ENCODE assay signal across 13 mouse cellular contexts in genomic region chr10:21824418-21825025, GRCm38 (mm10). TPM values are rescaled to one million over a fixed set of nuclear protein-coding genes. Genes with fewer than 3 reads are reported as not detected.
DNase-seq lines count a peak whose midpoint lies in the region; ATAC-seq lines count a peak whose summit lies in the region.
"Had no signal": no experiment of that assay in that cellular context is flagged by ENCODE, and none has a peak within 500 bp of the region (broad histone marks: within the 10 kb centered on the region; RNA-seq: fewer than 3 reads in every experiment).

No protein-coding gene starts in this region.

- 0 out of 2 replicates have a peak overlapping the region, but pooled peaks have one; percentile 20 for H3K27ac ChIP-seq in neural tube, embryonic 11.5 days (ENCODE audit: low read depth, low read length)
- peak overlapping the region; percentile 30; the same call in 1 of the 2 replicates for H3K27ac ChIP-seq in hindbrain, embryonic 10.5 days
- H3K27ac ChIP-seq: heart, embryonic 15.5 days; layer of hippocampus, adult 2 months had no signal

- no peak overlapping the region for H3K4me3 ChIP-seq in neural tube, embryonic 11.5 days (ENCODE audit: low read depth, low read length)
- H3K4me3 ChIP-seq in hindbrain, embryonic 10.5 days: no peak overlapping the region
- H3K4me3 ChIP-seq: heart, embryonic 15.5 days; layer of hippocampus, adult 2 months had no signal

- H3K4me2 ChIP-seq in neural tube, embryonic 11.5 days (ENCODE audit: low read depth): no peak overlapping the region
- H3K4me2 ChIP-seq: heart, embryonic 15.5 days had no signal

- no peak for ATAC-seq in neural tube, embryonic 11.5 days (ENCODE audit: insufficient read depth, low FRiP score, low TSS enrichment)
- ATAC-seq: liver, postnatal 0 days had no signal

- no peaks in the 10 kb centered on the region for H3K36me3 ChIP-seq in neural tube, embryonic 11.5 days (ENCODE audit: control insufficient read depth, insufficient read depth, low read length)
- no peaks in the 10 kb centered on the region for H3K36me3 ChIP-seq in hindbrain, embryonic 10.5 days
- H3K36me3 ChIP-seq: heart, embryonic 15.5 days had no signal

- 43% methylated on average over 12 of the region's 12 CpGs for WGBS in neural tube, embryonic 11.5 days
- WGBS in hindbrain, embryonic 10.5 days: 62% methylated on average over 12 of the region's 12 CpGs

- no peaks in the 10 kb centered on the region for H3K27me3 ChIP-seq in neural tube, embryonic 11.5 days (ENCODE audit: control insufficient read depth, insufficient read depth, low read length)
- H3K27me3 ChIP-seq in hindbrain, embryonic 10.5 days (ENCODE audit: insufficient read depth, poor library complexity, severe bottlenecking): no peaks in the 10 kb centered on the region
- H3K27me3 ChIP-seq: CH12.LX; heart, embryonic 15.5 days had no signal

- no peak overlapping the region for H3K9ac ChIP-seq in neural tube, embryonic 11.5 days (ENCODE audit: low read length)
- H3K9ac ChIP-seq: heart, embryonic 15.5 days; liver, postnatal 0 days had no signal

- H3K9me3 ChIP-seq in neural tube, embryonic 11.5 days (ENCODE audit: control insufficient read depth, low read length): no peaks in the 10 kb centered on the region
- no peaks in the 10 kb centered on the region for H3K9me3 ChIP-seq in hindbrain, embryonic 10.5 days
- H3K9me3 ChIP-seq: heart, embryonic 15.5 days had no signal

- H3K4me1 ChIP-seq in neural tube, embryonic 11.5 days (ENCODE audit: control insufficient read depth, insufficient read depth, low read length): no peaks in the 10 kb centered on the region
- peaks cover 34% of the 10 kb centered on the region for H3K4me1 ChIP-seq in hindbrain, embryonic 10.5 days (replicated peaks)
- H3K4me1 ChIP-seq: heart, embryonic 15.5 days had no signal

- peak; percentile 50 for DNase-seq in neural tube, embryonic 11.5 days (ENCODE audit: low spot score)
- no peak for DNase-seq in neural tube, embryonic 10.5 days (ENCODE audit: extremely low spot score, low spot score)
- no peak for DNase-seq in hindbrain, embryonic 10.5 days (ENCODE audit: low spot score)
- DNase-seq in mesoderm, embryonic 11.5 days (ENCODE audit: low read depth, low spot score): peak; percentile 41
- peak; percentile 37 for DNase-seq in retina, postnatal 1 day
- DNase-seq in left cerebral cortex, adult 8-10 months (ENCODE audit: low spot score in 2 of 2): no peak
- DNase-seq in lung, postnatal 14 days: no peak
- DNase-seq: cerebellum, postnatal 10 days; kidney, adult 18-20 months; liver, postnatal 0 days had no signal

RNA-seq across cellular contexts. Expression of gene Sgk1, which starts 57.5 kb away (rescaled TPM):
- polyA plus RNA-seq in neural tube, embryonic 11.5 days (2014; fragmentation: Nextera tagmentation; extraction: Ambion mirVana): 22.1 TPM in 2 replicates
- polyA plus RNA-seq in hindbrain, embryonic 10.5 days (2016; fragmentation: Nextera tagmentation; extraction: Ambion mirVana): 15.0 and 18.1 TPM in 2 replicates
- 100 to 1,000 TPM; 107 to 165 (median 138) TPM for total RNA-seq in left cerebral cortex, adult 8-10 months (2022)

Comparison
In these comparisons a context has a peak if more than half of its experiments do, and no peak if none do; other contexts are left out.
1. DNase-seq: peak in neural tube, embryonic 11.5 days (single experiment), mesoderm, embryonic 11.5 days (single experiment) and retina, postnatal 1 day (single experiment); none in neural tube, embryonic 10.5 days (single experiment), hindbrain, embryonic 10.5 days (single experiment), left cerebral cortex, adult 8-10 months (0 of 2) and lung, postnatal 14 days (single experiment).